9 mouse cellular contexts compared by ENCODE assay signal in the genomic region with DNA sequence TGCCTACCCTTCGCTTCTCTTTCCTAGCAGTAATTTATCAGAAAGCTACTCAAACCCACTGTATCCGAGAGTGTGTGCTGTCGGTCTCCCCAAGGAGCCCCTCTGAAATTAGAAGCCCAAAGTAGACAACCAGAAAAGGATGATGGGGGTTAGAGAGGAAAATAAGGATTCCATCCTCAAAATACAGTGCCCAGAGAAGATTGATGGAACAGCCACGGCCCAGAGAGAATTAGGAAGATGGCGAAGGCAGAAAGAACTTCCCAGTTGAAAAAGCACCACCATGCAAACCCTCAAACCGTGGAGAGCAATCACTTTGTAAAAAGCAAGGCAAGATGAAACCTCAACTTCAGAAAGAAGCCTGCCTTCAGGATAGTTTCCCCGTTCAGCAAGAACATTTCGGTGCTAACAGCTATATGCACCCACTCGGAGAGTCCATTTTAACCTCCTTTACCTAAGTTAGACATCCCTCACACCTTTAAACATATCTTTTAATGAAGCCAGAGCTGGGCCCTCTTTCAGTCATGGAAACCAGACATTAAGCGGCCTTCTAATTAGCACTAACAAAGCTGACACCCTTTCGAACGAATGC. TPM values are rescaled to one million over a fixed set of nuclear protein-coding genes. Genes with fewer than 3 reads are reported as not detected.
DNase-seq lines count a peak whose midpoint lies in the region; ATAC-seq lines count a peak whose summit lies in the region.
"Had no signal": no experiment of that assay in that cellular context is flagged by ENCODE, and none has a peak within 500 bp of the region (broad histone marks: within the 10 kb centered on the region; RNA-seq: fewer than 3 reads in every experiment).

No protein-coding gene starts in this region.

- H3K36me3 ChIP-seq in megakaryocyte, embryonic 14.5 days (replicated peaks; ENCODE audit: low read length), result peaks cover 14% of the 10 kb centered on the region
- no peaks in the 10 kb centered on the region for H3K36me3 ChIP-seq in embryonic facial prominence, embryonic 13.5 days
- H3K36me3 ChIP-seq in intestine, embryonic 14.5 days (ENCODE audit: control insufficient read depth, insufficient read depth, low read length), result peaks cover 6% of the 10 kb centered on the region; the same call in 1 of the 2 replicates
- no peaks in the 10 kb centered on the region for H3K36me3 ChIP-seq in neural tube, embryonic 13.5 days

- H3K4me1 ChIP-seq in megakaryocyte, embryonic 14.5 days, result peaks cover 48% of the 10 kb centered on the region
- H3K4me1 ChIP-seq in embryonic facial prominence, embryonic 13.5 days, result peaks cover 21% of the 10 kb centered on the region
- H3K4me1 ChIP-seq in intestine, embryonic 14.5 days (replicated peaks; ENCODE audit: control insufficient read depth, insufficient read depth, low read length), result peaks cover 22% of the 10 kb centered on the region
- H3K4me1 ChIP-seq in neural tube, embryonic 13.5 days (replicated peaks), result peaks cover 30% of the 10 kb centered on the region

- no peaks in the 10 kb centered on the region for H3K9me3 ChIP-seq in megakaryocyte, embryonic 14.5 days
- no peaks in the 10 kb centered on the region for H3K9me3 ChIP-seq in embryonic facial prominence, embryonic 13.5 days
- no peaks in the 10 kb centered on the region for H3K9me3 ChIP-seq in intestine, embryonic 14.5 days (ENCODE audit: control insufficient read depth, low read length)
- no peaks in the 10 kb centered on the region for H3K9me3 ChIP-seq in neural tube, embryonic 13.5 days

- ATAC-seq in megakaryocyte, adult 5-6 weeks (ENCODE audit: poor library complexity, severe bottlenecking), result no peak
- ATAC-seq in embryonic facial prominence, embryonic 13.5 days (ENCODE audit: insufficient number of reproducible peaks, insufficient read depth, low FRiP score, low TSS enrichment, low read depth), result no peak
- ATAC-seq in intestine, embryonic 14.5 days (replicated peaks; ENCODE audit: low FRiP score, low TSS enrichment, low read depth), result no peak
- ATAC-seq in neural tube, embryonic 13.5 days (ENCODE audit: low read depth), result no peak

- 38% methylated on average over 12 of the region's 12 CpGs for WGBS in embryonic facial prominence, embryonic 13.5 days
- WGBS in intestine, embryonic 14.5 days, result 49% methylated on average over 12 of the region's 12 CpGs
- 37% methylated on average over 12 of the region's 12 CpGs for WGBS in neural tube, embryonic 13.5 days

- peaks cover 4% of the 10 kb centered on the region for H3K27me3 ChIP-seq in megakaryocyte, embryonic 14.5 days (replicated peaks)
- H3K27me3 ChIP-seq in embryonic facial prominence, embryonic 13.5 days, result no peaks in the 10 kb centered on the region
- no peaks in the 10 kb centered on the region for H3K27me3 ChIP-seq in intestine, embryonic 14.5 days (replicated peaks; ENCODE audit: control insufficient read depth, insufficient read depth, low read length)
- no peaks in the 10 kb centered on the region for H3K27me3 ChIP-seq in neural tube, embryonic 13.5 days

- peak overlapping the region; percentile 96 for H3K4me3 ChIP-seq in megakaryocyte, embryonic 14.5 days (replicated peaks)
- peak overlapping the region; percentile 93 for H3K4me3 ChIP-seq in embryonic facial prominence, embryonic 13.5 days
- H3K4me3 ChIP-seq in intestine, embryonic 14.5 days (ENCODE audit: low read depth, low read length), result peak overlapping the region; percentile 95
- H3K4me3 ChIP-seq in neural tube, embryonic 13.5 days, result peak overlapping the region; percentile 93

- peak overlapping the region; percentile 70 for H3K4me2 ChIP-seq in embryonic facial prominence, embryonic 13.5 days
- H3K4me2 ChIP-seq in intestine, embryonic 14.5 days (ENCODE audit: low read length), result peak overlapping the region; percentile 59
- peak overlapping the region; percentile 63 for H3K4me2 ChIP-seq in neural tube, embryonic 13.5 days

- H3K27ac ChIP-seq in embryonic facial prominence, embryonic 13.5 days, result peak overlapping the region; percentile 95
- peak overlapping the region; percentile 97 for H3K27ac ChIP-seq in intestine, embryonic 14.5 days (ENCODE audit: low read depth)
- H3K27ac ChIP-seq in neural tube, embryonic 13.5 days (replicated peaks), result peak overlapping the region; percentile 100

- peak overlapping the region; percentile 96 for H3K9ac ChIP-seq in embryonic facial prominence, embryonic 13.5 days
- peak overlapping the region; percentile 98 for H3K9ac ChIP-seq in intestine, embryonic 14.5 days (ENCODE audit: low read length)
- H3K9ac ChIP-seq in neural tube, embryonic 13.5 days, result peak overlapping the region; percentile 100

- no peak for DNase-seq in intestine, embryonic 14.5 days (ENCODE audit: low spot score)
- no peak for DNase-seq in gastrocnemius, postnatal 10 days
- DNase-seq in kidney, adult 8-10 months, result no peak
- DNase-seq in ovary, adult 18-20 months (ENCODE audit: low spot score), result no peak

RNA-seq across cellular contexts. Expression of a gene that starts 1.0 kb away (rescaled TPM):
- polyA plus RNA-seq in megakaryocyte, embryonic 14.5 days (2012; ENCODE audit: insufficient read depth, low replicate concordance), result 2.3 and 36.6 TPM in 2 replicates
- 594 and 654 TPM in 2 replicates for total RNA-seq in megakaryocyte, adult 5-6 weeks (2015)
- total RNA-seq in megakaryocyte, adult 5-6 weeks (2017), result 1,417 and 1,603 TPM in 2 replicates
- polyA plus RNA-seq in embryonic facial prominence, embryonic 13.5 days (2015; fragmentation: Nextera tagmentation; extraction: Ambion mirVana), result 864 and 866 TPM in 2 replicates
- polyA plus RNA-seq in intestine, embryonic 14.5 days (2014; fragmentation: Nextera tagmentation; extraction: Ambion mirVana), result 1,068 and 1,168 TPM in 2 replicates
- 2,810 and 2,954 TPM in 2 replicates for polyA plus RNA-seq in neural tube, embryonic 13.5 days (2015; fragmentation: Nextera tagmentation; extraction: Ambion mirVana)
- 100 to 1,000 TPM; 298 to 346 TPM for total RNA-seq in gastrocnemius, postnatal 10 days (2021)

RNA-seq across cellular contexts. Expression of a gene that starts 20.2 kb away (rescaled TPM):
- not detected in 2 replicates for polyA plus RNA-seq in megakaryocyte, embryonic 14.5 days (2012; ENCODE audit: insufficient read depth, low replicate concordance)
- total RNA-seq in megakaryocyte, adult 5-6 weeks (2015), result not detected in 2 replicates
- total RNA-seq in megakaryocyte, adult 5-6 weeks (2017), result not detected in 2 replicates
- not detected in 2 replicates for polyA plus RNA-seq in embryonic facial prominence, embryonic 13.5 days (2015; fragmentation: Nextera tagmentation; extraction: Ambion mirVana)
- not detected in 2 replicates for polyA plus RNA-seq in intestine, embryonic 14.5 days (2014; fragmentation: Nextera tagmentation; extraction: Ambion mirVana)
- polyA plus RNA-seq in neural tube, embryonic 13.5 days (2015; fragmentation: Nextera tagmentation; extraction: Ambion mirVana), result 0.78 TPM in 1 of 2 replicates, not detected in the other
- total RNA-seq in gastrocnemius, postnatal 10 days (2021), result not detected
- total RNA-seq: neutrophil, adult 5-6 weeks had no signal

Comparison
In these comparisons a context has a peak if more than half of its experiments do, and no peak if none do; other contexts are left out.
1. RNA of a gene that starts 1.0 kb away (polyA plus RNA-seq): 2,810 to 2,954 TPM in neural tube, embryonic 13.5 days, 1,068 to 1,168 TPM in intestine, embryonic 14.5 days and 864 to 866 TPM in embryonic facial prominence, embryonic 13.5 days; 2.3 to 36.6 TPM in megakaryocyte, embryonic 14.5 days; every median in the first group is over 10 times any median in the second.
2. Peak in every context shown above with its lines, with median percentiles within 50 percentile points of each other: H3K4me3 ChIP-seq, H3K27ac ChIP-seq, H3K4me2 ChIP-seq and H3K9ac ChIP-seq.